Mouse (Mus musculus) testis, adult 2 months (tissue): Measurements from ENCODE around the gene Yaf2. TPM values are rescaled to one million over a fixed set of nuclear protein-coding genes. Genes with fewer than 3 reads are reported as not detected.
"Not testable (repeated sequence)": the region's sequence is repeated elsewhere in the genome, so short reads cannot be mapped to it uniquely, and the experiment has no call there.

Experiments used
- H3K27ac ChIP-seq: fragments of 200-500 bp; 2 replicates; pipeline ENCODE4 v1.5.1; 2012; ENCODE audit warnings: low read depth, low read length; ENCODE audit not compliant: control insufficient read depth, insufficient read depth
- H3K27me3 ChIP-seq: fragments of 200-500 bp; 2 replicates; pipeline ENCODE4 v1.6.1; 2012; ENCODE audit warnings: mild to moderate bottlenecking, low read length, moderate library complexity; ENCODE audit not compliant: control insufficient read depth, insufficient read depth
- H3K36me3 ChIP-seq: fragments of 200-500 bp; 2 replicates; pipeline ENCODE4 v1.6.1; 2012; ENCODE audit warnings: mild to moderate bottlenecking, low read length; ENCODE audit not compliant: control insufficient read depth, insufficient read depth
- H3K4me1 ChIP-seq: fragments of 200-500 bp; 2 replicates; pipeline ENCODE4 v1.6.1; 2012; ENCODE audit warnings: low read length; ENCODE audit not compliant: control insufficient read depth, insufficient read depth
- H3K4me3 ChIP-seq: fragments of 200-500 bp; 2 replicates; pipeline ENCODE4 v1.5.1; 2012; ENCODE audit warnings: low read depth, mild to moderate bottlenecking, low read length, moderate library complexity, mixed read lengths; ENCODE audit not compliant: control insufficient read depth
- CTCF ChIP-seq: fragments of 200-500 bp; IDR thresholded peaks from 2 replicates; pipeline ENCODE4 v1.5.1; 2012; ENCODE audit warnings: low read depth, mild to moderate bottlenecking, inconsistent platforms, low read length, moderate library complexity; ENCODE audit not compliant: control insufficient read depth, insufficient read depth, insufficient replicate concordance
- POLR2A ChIP-seq: fragments of 200-500 bp; IDR thresholded peaks from 2 replicates; pipeline ENCODE4 v1.6.1; 2012; ENCODE audit warnings: low read depth, mild to moderate bottlenecking, inconsistent platforms, low read length, moderate library complexity; ENCODE audit not compliant: control insufficient read depth
- polyA plus RNA-seq: library from polyadenylated mRNA; depleted of rRNA; stranded (reverse); fragments of >200 nt; gene quantifications from 2 replicates; pipeline ENCODE4 v1.2.3, GENCODE M21; 2012

Yaf2 gene
- polyA plus RNA-seq, 1 experiment = 10.3 TPM

- Histone ChIP-seq H3K36me3 (no peaks in the 10 kb centered on the region), H3K4me3 (no peak overlapping the region), H3K27ac (no peak overlapping the region), H3K4me1 (peaks cover 5% of the 10 kb centered on the region), H3K27me3 (no peaks in the 10 kb centered on the region)
- TF ChIP-seq POLR2A = no peak
- TF ChIP-seq CTCF = no peak
Observed at GRCm38 (mm10) chr15:93325360-93325759, 11.4 kb downstream of the Yaf2 start.

- Histone ChIP-seq H3K27ac (no peak overlapping the region), H3K4me1 (no peaks in the 10 kb centered on the region), H3K27me3 (no peaks in the 10 kb centered on the region), H3K36me3 (no peaks in the 10 kb centered on the region), H3K4me3 (no peak overlapping the region)
- TF ChIP-seq POLR2A (no peak), CTCF (no peak)
Observed at GRCm38 (mm10) chr15:93318781-93319180, 18.0 kb downstream of the Yaf2 start.

GRCm38 (mm10) chr15:93310304-93310703, 26.4 kb downstream of the Yaf2 start:
- H3K27ac ChIP-seq, H3K27me3 ChIP-seq, H3K4me3 ChIP-seq, H3K4me1 ChIP-seq, H3K36me3 ChIP-seq: not testable (repeated sequence)

GRCm38 (mm10) chr15:93298197-93298596, 38.5 kb downstream of the Yaf2 start:
- no peak overlapping the region for H3K27ac ChIP-seq
- no peak for TF ChIP-seq CTCF
- no peak overlapping the region for H3K4me3 ChIP-seq
- no peaks in the 10 kb centered on the region for H3K36me3 ChIP-seq
- H3K27me3 ChIP-seq = no peaks in the 10 kb centered on the region
- peaks cover 2% of the 10 kb centered on the region; the same call in 1 of the 2 replicates for H3K4me1 ChIP-seq

- Histone ChIP-seq H3K27ac (peak overlapping the region; percentile 49; the same call in 1 of the 2 replicates), H3K4me1 (peaks cover 2% of the 10 kb centered on the region; the same call in 1 of the 2 replicates), H3K36me3 (no peaks in the 10 kb centered on the region), H3K27me3 (no peaks in the 10 kb centered on the region), H3K4me3 (no peak overlapping the region)
- TF ChIP-seq POLR2A (no peak), CTCF (no peak)
Observed at GRCm38 (mm10) chr15:93294483-93294882, 42.3 kb downstream of the Yaf2 start.

GRCm38 (mm10) chr15:93288321-93288720, 48.4 kb downstream of the Yaf2 start:
- Histone ChIP-seq H3K36me3 (no peaks in the 10 kb centered on the region), H3K27me3 (no peaks in the 10 kb centered on the region), H3K4me3 (no peak overlapping the region), H3K27ac (no peak overlapping the region), H3K4me1 (no peaks in the 10 kb centered on the region)
- TF ChIP-seq POLR2A (no peak), CTCF (no peak)

- Histone ChIP-seq H3K4me3 (no peak overlapping the region), H3K36me3 (no peaks in the 10 kb centered on the region), H3K4me1 (no peaks in the 10 kb centered on the region), H3K27me3 (no peaks in the 10 kb centered on the region), H3K27ac (no peak overlapping the region)
- TF ChIP-seq CTCF = no peak
- no peak for TF ChIP-seq POLR2A
Observed at GRCm38 (mm10) chr15:93287628-93288027, 49.1 kb downstream of the Yaf2 start.

GRCm38 (mm10) chr15:93285244-93285643, 51.5 kb downstream of the Yaf2 start:
- Histone ChIP-seq H3K27me3 (no peaks in the 10 kb centered on the region), H3K36me3 (no peaks in the 10 kb centered on the region), H3K4me1 (no peaks in the 10 kb centered on the region), H3K27ac (no peak overlapping the region), H3K4me3 (no peak overlapping the region)
- TF ChIP-seq POLR2A = no peak
- no peak for TF ChIP-seq CTCF
